Mouse (Mus musculus): Measurements from ENCODE around the gene Nkx2-3.
A peak's percentile ranks its signal among the peaks of the same experiment; 100 is the strongest.

Gene Nkx2-3

DNA sequence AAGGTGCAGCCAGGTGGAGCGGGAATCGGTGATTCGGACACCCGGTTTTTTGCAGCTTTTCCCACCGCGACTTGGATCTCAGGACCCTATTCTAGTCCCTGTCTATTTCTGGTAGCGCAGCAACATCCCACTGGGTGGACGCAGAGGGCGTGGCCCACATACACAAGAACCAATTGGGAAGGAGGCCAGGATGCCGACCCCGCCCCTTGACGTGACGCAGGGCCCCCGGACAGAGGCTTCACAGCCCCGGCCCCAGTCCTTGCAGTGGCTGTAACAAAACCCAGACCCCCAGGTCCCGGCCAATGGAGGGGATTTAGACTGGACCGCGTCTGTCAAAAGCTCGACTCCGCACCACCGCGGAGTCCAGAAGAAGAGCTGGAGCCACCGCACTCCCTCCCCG lies at the start of gene Nkx2-3:
Nkx2-3 (plus strand) TSS at position 275 of the 400 bp plus-strand sequence.
- DNase-seq (ENCODE audit: low spot score): no peak

DNA sequence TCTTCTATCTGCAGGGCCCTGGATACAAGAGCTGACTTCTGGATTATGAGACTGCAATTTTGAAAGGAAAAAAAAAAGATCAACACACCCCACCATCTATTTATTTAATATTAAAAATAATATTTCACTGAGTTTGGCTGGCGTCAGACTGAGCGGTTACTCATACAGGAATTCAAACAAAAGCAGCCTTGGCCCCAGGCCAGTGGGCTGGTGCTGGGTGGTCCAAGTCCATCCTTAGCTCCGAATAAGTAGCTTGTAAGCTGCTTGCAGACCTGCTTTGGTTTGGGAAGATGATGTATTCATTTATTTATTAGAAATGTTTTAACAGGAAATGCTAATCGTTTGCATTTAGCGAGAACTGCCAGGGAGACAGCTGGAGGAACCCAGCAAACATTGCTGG lies 49.0 kb upstream of the Nkx2-3 start:
- no peak for DNase-seq (ENCODE audit: low spot score)

DNA sequence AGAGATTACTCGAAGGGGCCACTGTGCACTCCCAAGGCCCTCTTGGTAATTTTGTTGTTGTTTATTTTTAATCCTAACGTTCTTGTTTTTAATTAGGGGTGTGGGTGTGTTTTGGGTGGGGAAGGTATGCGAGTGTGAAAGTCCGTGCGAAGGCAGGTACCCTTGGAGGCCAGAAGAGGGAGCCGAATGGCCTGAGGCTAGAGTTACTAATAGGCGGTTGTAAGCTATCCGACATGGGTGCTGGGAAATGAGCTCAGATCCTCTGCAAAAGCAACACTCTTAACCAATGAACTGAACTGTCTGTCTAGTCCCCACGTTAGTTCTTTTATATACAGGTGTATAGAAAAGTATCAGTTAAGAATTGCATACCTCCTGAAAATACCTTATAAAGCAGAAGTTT lies 43.8 kb upstream of the Nkx2-3 start:
- no peak for DNase-seq (ENCODE audit: low spot score)

DNA sequence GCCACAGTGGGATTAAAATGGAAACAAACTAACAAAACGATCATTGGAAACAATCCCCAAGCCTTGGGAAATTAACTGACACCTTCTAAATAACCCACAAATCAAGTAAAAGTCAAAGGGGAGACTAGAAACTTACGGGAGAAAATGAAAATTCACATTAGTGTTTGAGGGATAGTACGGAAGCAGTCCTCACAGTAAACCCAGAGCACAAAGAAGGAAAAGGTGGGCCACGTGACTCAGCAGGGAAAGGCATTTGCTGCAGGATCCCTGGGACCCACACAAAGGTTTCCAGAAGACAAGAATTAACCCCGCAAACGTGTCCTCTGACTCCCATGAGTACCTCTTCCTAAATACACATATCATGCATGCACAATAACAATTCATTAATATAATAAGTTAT lies 43.0 kb upstream of the Nkx2-3 start:
- no peak for DNase-seq (ENCODE audit: low spot score)

DNA sequence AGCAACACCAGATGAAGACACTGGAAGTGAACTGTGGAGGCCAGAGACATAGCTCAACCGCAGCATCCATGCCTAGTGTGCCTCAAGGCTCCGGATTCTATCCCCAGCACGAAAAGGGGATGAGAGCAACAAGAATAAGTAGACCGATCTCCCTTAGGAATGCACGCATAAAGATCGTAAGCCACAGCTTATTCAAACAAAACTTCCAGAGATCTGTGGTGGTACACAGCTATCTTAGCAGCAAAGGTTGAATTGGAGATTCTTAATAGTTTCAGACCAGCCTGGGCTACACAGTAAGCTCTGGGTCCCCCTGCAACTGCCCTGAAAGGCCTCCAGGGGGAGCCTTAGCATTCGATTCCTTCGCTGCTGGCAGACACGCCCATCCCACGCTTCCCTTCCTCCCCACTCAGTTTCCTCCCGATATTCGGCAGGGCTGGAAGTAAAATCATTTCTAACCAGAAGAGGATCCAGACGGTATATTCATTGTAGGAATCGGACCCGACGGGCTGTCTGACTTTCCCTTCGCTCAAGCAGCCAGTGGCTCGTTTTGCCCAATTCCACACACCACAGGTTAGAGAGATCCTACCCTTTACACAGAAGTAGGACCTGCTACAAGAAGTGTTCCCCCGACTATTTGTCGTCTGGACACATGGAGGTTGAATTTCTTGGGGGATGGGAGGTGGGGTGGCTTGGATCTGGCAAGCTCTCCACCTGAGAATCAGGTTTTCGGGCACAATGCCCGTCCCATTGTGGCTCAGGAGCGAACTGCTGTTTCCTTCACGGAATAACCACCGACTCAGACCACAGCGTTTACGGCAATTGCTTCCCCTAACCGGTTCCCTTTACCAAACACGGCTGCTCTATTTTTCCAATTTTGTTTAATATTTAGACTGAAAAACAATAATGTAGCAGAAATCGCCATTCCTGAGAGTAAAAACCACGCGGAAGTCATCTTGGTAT lies 41.0 kb upstream of the Nkx2-3 start:
- peak; percentile 81 for DNase-seq (ENCODE audit: low spot score)

DNA sequence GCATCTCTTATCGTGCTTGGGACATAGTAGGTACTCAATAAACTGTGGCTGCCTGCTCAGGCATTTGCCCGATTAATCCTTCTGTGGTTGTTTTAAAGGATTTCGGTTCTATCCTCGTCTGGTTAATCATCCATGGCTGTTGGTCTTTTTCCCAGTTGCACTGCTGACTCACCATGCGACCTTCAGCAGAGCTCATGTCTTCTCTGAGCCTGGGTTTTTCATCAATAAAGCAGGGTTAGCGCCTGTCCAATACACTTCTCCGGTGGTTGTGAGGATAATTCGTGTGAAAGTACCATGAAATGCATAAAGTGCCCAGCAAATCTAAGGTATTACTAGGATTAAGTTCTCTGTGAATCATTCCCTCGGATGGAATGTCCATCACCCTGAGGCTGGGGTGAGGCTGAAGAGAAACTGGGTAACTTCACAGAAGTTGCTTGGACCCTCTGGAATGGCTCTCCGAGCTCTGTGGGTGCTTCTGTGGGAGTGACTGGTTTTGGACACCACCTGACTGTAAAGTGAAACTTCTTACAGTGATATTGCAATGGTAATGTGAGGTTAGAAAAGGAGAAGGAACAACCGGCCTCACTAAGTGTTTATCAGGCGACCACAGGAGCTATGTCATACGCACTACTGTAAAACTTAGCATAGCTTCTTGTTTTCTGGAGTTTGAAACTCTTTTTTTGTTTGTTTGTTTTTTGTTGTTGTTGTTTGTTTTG lies 32.9 kb upstream of the Nkx2-3 start:
- no peak for DNase-seq (ENCODE audit: low spot score)

DNA sequence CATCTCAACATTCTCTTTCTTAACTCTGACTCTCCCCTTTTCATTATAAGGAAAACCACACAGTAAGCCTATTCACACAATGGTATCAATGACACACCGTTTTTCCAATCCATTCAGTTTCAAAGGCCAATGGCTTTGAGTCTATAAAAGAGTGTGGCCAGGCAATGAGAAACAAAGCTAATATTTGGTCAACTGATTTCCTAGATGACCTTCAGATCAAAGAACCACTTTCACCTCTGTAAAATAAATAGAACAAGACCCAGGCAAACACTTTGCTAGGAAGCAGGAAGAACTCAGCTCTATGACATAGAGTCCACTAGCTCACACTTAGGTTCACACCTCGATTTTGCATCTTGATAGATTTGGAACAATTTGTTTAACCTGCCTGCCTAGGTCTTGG lies 30.9 kb upstream of the Nkx2-3 start:
- no peak for DNase-seq (ENCODE audit: low spot score)

DNA sequence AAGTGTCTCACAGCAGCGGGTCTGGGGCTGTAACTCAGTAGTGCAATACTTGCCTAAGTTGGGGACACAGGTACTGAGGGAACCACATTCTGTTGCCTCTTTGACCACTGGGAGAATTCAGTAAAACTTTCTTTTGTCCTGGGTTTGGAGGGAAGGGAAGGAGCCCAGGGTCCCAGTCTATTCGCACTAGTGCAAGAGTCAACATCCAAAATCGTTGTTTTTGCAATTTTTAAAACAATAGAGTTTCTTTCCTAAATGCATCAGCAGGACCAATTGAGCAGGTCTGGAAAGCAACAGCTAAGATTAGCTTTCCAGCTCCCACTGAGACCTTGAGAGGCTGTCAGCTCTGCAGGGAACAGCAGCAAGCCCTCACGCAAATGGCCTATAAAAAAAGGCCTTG lies 28.9 kb upstream of the Nkx2-3 start:
- no peak for DNase-seq (ENCODE audit: low spot score)

DNA sequence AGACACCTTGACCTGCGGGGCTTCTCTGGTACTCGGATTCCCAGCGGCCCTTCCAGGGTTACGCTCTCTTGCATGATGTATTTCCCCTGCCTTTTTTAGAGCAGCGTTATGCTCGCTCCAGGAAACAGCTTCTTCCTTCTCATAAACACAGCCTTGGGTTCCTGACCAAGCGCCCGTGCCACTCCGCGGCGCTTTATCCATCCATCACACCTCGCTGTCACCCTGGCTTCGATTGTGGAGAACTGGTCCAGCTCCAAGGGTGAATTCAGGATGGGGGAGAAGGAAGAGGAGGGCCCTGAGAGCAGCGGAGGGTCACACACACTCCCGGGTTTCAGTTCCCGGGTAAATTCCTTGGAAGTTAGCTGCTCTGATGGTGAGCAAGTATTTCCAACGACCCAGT lies 28.5 kb upstream of the Nkx2-3 start:
- DNase-seq (ENCODE audit: low spot score): no peak

DNA sequence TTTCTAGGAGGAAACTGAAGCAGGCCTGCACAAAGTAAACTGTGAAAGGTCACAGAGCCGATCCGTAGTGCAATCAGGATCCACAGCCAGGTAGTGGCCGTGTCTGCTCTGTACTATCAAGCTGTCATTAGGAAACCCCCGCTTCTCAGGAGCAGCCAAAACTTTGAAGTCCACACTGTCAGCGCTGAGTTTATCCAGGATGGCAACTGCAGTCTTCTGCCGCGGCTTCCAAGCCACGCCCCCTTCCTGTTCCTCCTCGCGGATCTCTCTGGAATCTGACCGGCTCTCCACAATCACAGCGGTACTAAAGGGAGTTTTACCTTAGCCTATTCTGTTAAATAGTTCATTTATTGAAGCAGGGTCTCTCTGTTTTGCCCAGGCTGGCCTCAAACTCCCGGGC lies 27.3 kb upstream of the Nkx2-3 start:
- DNase-seq (ENCODE audit: low spot score): no peak

DNA sequence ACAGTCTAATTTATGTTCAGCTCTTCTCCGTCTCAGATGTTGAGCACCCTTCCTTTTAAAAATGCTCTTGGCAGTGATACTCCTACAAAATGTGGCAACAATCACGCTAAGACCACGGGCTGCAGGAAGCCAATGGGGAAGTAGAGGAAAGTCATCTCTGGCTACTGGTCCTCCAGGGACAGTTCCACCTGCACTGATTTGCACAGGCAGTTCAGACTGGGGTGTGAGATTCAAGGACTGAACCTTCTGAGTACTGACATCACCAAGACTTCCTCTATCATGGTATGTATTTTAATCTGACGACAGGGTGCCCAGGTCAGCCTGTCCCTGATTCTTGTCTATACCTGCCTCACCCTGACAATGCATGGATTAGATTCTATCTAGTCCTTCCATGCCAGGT lies 20.1 kb upstream of the Nkx2-3 start:
- no peak for DNase-seq (ENCODE audit: low spot score)

DNA sequence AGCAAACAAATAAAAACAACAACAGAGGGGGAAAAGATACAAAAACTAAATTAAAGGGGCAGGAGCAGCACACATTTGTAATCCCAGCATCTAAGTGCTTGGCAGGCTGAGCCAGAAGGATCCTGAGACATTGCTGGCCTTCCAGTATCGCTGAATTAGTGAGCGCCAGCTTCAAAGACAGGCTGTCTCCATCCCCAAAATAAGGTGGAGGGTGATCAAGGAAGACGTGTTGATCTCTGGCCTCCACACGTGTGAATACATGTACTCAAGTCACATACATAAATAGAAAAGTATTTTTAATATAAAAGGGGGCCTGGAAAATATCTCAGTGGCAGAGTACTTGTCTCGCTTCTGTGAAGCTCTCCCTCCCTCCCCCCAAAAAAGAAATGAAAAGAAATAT lies 15.1 kb upstream of the Nkx2-3 start:
- no peak for DNase-seq (ENCODE audit: low spot score)

DNA sequence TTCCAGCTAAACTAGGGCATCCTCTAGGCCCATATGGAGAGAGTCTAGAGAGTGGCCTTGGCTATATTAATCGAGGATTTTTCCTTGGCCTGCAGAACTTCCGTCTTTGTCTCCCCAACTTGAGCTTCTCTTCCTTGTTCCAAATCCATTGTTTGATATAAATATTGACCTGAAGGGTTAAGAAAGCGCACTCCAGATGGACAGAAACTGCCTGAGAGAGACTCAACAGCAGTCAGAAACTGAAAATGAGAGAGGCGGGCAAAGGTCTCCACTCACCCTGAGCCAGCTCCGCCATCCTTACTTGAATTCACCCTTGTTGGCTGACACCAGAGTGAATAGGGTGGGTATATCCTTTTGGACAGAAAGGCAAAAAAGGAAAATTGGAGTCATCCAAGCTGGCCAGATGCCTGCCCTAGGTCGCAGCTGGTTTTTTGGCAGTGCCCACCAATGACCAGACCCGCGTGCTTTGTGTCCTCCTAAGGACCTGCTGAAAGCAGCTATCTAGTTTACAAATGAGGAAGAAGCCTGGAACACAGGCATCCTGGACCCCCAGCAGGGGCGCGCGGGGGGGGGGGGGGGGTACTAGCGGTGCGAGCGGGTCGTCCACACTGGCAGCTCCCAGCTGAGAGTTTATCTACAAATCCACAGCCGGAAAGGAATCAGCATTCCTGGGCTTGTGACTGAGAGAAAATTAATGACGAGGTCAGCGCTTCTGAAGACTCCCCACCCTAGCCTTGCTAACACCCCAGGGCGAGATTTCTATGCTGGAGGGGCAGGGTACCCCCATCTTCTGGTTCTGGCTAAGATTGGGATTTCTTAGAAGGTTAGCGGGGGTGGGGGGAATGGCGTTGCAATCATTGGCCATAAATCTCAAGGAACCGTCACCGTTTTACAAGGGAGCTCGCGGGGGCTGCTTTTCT lies 13.1 kb upstream of the Nkx2-3 start:
- DNase-seq (ENCODE audit: low spot score): no peak

DNA sequence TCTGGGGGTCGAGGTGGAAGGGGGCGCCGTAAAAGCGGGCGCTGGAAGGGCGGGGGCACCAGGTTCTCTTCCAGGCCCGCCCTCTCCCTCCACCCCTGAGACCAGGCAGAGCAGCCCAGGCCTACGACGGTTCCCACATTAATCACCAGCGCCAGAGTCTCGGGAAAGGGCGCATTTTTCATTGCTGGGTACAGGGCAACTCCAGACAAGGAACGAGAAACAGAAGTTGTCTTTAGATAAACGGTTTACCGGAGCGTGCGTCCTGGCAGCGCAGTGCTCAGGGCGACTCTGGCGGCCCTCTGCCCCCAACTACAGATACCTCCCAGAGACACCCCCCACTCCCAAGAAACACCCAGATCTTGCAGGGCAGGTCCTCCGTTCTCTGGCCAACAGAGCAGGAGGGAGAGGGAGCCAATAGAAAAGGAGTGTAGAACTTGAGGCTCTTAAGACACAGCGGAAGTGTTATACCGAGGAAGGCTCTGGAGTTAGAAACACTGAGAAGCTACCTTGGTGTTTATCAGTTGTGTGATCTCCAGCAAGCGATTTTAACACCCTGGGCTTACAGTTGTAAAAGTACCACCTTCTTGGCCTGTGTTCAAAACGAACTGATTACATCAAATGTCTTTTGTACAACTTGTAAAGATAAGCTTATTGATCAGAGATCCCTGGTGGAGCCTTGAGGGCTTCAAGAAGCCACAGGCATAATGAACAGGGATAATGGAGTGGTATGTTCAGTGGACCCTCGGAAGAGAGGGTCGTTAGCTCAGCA lies 12.2 kb upstream of the Nkx2-3 start:
- DNase-seq (ENCODE audit: low spot score): no peak

DNA sequence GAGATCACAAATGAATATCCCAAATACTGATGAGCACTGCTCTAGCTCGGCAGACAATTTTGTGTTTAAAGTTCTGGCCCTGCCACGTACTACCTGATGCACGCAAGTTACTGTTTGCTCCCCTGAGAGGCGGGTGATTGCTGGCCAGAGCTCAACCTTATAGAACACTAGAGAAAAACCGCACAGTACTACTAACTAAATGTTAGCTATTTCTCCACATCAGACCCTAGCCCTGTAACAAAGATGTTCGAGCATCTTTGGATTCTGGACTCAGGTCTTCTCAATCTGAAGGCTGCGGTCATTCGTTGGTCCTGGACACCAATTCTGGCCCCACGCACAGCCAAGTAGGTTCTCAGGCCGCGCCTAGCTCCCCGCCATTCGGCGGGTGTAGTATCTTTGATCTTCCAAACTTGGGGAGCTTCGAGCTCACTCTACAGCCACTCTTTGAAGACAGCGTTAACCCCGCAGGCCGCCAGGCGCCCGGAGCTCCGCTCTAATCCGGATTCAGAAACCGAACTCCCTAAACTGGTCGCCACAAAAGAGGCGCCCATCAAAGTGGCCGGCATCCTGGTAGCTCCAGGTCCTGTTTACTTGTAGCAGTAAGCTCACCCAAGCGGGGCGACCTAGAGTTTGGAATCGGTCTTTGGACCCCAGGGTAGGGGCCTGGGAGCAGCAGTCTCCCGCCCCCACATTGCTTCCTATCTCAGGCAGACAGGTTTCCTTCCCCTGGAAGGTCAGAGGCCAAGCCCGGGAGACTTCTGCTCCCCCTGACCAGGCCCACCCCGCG lies 11.4 kb upstream of the Nkx2-3 start:
- no peak for DNase-seq (ENCODE audit: low spot score)

DNA sequence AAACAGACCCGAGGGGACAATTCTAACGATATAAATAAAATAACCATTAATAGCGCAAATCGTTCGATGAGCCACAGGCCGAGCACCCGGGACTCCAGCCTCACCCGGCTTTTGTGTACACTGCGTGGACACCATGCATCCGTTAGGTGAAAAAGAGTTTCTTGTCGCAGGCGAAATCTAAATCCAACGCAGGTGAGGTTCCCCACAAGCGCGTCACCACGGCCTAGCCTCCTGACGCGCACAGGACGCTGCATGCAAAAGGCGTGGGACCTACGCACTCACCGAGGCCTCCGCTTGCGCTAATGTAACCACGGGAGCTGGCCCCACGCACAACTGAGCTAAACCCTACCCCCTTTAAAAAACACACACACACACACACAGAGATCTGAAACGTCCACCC lies 10.7 kb upstream of the Nkx2-3 start:
- no peak for DNase-seq (ENCODE audit: low spot score)

DNA sequence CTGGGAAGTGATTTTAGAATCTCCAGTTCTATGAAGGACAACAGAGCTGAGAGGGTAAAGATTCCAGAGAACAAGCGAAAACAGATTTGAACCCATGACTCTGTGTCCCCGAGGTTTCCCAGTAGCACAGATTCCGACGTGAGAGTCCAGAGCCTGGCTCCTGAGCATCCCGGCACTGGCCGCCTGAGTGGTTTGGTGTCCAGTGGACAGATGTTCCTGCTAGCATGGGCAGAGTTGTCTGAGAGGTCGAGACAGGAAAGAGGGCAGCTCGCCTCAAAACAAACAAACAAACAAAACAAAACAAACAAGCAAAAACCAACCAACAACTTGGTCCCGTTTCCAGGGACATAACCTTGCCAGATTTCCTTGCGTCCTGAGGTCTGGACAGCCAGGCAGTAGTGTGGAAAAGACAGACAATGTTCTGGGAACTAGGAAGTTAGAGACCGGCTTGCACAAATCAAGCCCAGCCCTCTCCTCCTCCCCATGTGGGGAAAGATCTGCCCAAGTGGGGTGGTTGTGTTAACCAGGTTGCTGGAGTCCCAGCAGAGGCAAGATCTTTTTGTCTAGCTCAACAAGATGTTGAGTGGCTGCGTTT lies 10.0 kb upstream of the Nkx2-3 start:
- DNase-seq (ENCODE audit: low spot score): no peak

DNA sequence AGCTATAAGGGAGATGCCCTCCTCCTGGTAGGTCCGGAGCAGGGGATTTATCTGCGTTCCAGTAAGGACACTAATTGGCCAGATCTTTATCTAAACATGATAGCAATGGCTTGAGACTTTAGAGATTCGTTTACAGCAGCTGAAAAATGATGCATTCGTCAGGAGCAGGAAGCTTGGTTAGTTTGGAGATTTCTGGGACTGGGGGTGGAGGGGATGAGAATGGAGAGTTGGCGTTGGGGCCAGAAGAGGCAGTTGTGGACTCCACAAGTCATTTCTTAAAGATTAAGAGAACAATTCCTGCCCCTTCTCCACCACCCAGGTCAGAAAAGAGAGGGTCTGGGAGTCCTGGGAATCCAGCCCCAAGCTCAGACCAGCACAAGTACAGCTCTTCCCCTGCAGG lies 8.6 kb upstream of the Nkx2-3 start:
- DNase-seq (ENCODE audit: low spot score): no peak

DNA sequence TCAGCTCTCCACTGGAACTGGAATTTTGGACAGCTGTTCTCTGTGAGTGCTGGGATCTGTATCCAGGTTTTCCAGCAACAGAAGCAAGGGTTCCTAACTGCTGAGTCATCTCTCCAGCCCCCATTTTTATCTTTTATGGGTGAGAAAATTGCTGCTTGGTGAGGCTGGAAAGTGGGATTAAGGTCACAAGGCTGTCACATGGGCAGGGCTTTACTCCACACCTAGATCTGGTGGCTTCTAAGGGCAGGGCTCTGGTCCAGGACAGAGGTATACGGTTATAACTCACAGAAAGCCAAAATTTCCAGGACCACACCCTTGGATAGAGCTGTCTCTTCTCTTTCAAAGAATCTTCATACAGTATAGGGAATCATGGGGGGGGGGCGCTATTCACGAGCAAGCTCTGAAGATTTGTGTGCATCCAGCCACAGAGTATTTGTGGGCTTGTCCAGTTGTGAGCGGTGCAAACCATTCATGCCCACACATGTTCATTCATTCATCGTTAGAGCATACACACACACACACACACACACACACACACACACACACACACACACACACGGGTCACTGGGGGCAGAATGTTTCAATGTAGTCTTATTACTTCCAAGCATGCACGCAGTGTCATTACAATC lies 7.5 kb upstream of the Nkx2-3 start:
- DNase-seq (ENCODE audit: low spot score): no peak
